ENCODE assay signal across 8 mouse cellular contexts in the genomic region with DNA sequence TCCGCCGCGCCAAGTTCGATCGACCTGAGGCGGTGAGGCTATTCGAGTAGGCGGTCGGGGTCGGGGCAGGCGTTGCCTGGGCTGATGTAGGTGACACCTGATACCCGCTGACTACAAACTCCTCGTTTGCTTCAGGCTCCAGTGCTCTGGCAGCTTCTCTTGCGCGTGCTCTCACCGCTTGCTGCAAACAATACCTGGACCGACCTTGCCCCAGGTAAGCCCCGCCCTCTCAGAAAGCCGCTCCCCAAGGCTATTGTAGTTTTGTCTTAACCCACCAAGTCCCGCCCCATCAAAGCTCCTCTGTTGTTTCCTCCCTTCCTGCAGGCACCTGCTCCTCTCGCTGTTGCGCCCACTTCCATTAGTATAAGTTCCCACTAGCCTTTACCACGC. TPM values are rescaled to one million over a fixed set of nuclear protein-coding genes. Genes with fewer than 3 reads are reported as not detected.
DNase-seq lines count a peak whose midpoint lies in the region; ATAC-seq and TF ChIP-seq lines count a peak whose summit lies in the region.

No protein-coding gene starts in this region.

- H3K9me3 ChIP-seq in intestine, embryonic 14.5 days (ENCODE audit: control insufficient read depth, low read length) = no peaks in the 10 kb centered on the region
- H3K9me3 ChIP-seq in neural tube, embryonic 14.5 days (ENCODE audit: control insufficient read depth, low read length) = no peaks in the 10 kb centered on the region

- WGBS in intestine, embryonic 14.5 days = 1% methylated on average over 23 of the region's 23 CpGs
- under 1% methylated on average over 23 of the region's 23 CpGs for WGBS in neural tube, embryonic 14.5 days

- H3K36me3 ChIP-seq in intestine, embryonic 14.5 days (ENCODE audit: control insufficient read depth, insufficient read depth, low read length) = peaks cover 4% of the 10 kb centered on the region
- no peaks in the 10 kb centered on the region for H3K36me3 ChIP-seq in neural tube, embryonic 14.5 days (ENCODE audit: control insufficient read depth, insufficient read depth, low read length)

- no peak for TF ChIP-seq CTCF in left cerebral cortex, adult 2 months (IDR thresholded peaks at IDR 0.05)

- 0 out of 2 replicates have a peak, but pooled peaks cover 9% of the 10 kb centered on the region for H3K27me3 ChIP-seq in intestine, embryonic 14.5 days (replicated peaks; ENCODE audit: control insufficient read depth, insufficient read depth, low read length)
- H3K27me3 ChIP-seq in neural tube, embryonic 14.5 days (ENCODE audit: control insufficient read depth, insufficient read depth, low read length) = no peaks in the 10 kb centered on the region

- DNase-seq in left cerebral cortex, adult 2 months (ENCODE audit: extremely low spot score in 1 of 2, low spot score in 2 of 2) = no peak
- DNase-seq in left cerebral cortex, adult 11 months (ENCODE audit: low spot score) = no peak
- no peak for DNase-seq in intestine, embryonic 14.5 days (ENCODE audit: low spot score)
- DNase-seq in right cerebral cortex, postnatal 10 days (ENCODE audit: low spot score in 2 of 2) = no peak
- DNase-seq in cerebellum, postnatal 10 days = no peak

- peak overlapping the region; percentile 51 for H3K9ac ChIP-seq in intestine, embryonic 14.5 days (ENCODE audit: low read length)
- peak overlapping the region; percentile 39 for H3K9ac ChIP-seq in neural tube, embryonic 14.5 days (replicated peaks; ENCODE audit: low read depth, low read length)

- peak overlapping the region; percentile 69 for H3K4me3 ChIP-seq in left cerebral cortex, adult 2 months
- H3K4me3 ChIP-seq in brown adipose tissue, adult 24 weeks (ENCODE audit: insufficient read depth, low read depth, low read length) = peak overlapping the region; percentile 59
- peak overlapping the region; percentile 69 for H3K4me3 ChIP-seq in intestine, embryonic 14.5 days (ENCODE audit: low read depth, low read length)
- peak overlapping the region; percentile 52 for H3K4me3 ChIP-seq in neural tube, embryonic 14.5 days (ENCODE audit: low read depth, low read length)

- H3K27ac ChIP-seq in left cerebral cortex, adult 2 months = no peak overlapping the region
- H3K27ac ChIP-seq in brown adipose tissue, adult 24 weeks (replicated peaks; ENCODE audit: low read depth, low read length) = no peak overlapping the region
- peak overlapping the region; percentile 64; the same call in 1 of the 2 replicates for H3K27ac ChIP-seq in intestine, embryonic 14.5 days (ENCODE audit: low read depth)
- no peak overlapping the region for H3K27ac ChIP-seq in neural tube, embryonic 14.5 days (ENCODE audit: low read depth, low read length)

- peak; percentile 32; the same call in 1 of the 2 replicates for ATAC-seq in intestine, embryonic 14.5 days (replicated peaks; ENCODE audit: low FRiP score, low TSS enrichment, low read depth)
- no peak for ATAC-seq in neural tube, embryonic 14.5 days (ENCODE audit: low read depth)
- no peak for ATAC-seq in monocyte, adult 5-6 weeks (replicated peaks; ENCODE audit: insufficient number of reproducible peaks, low FRiP score, low TSS enrichment, poor library complexity, severe bottlenecking)

- peaks cover 2% of the 10 kb centered on the region; the same call in 1 of the 2 replicates for H3K4me1 ChIP-seq in brown adipose tissue, adult 24 weeks (ENCODE audit: control insufficient read depth, insufficient read depth, insufficient read length, low read length)
- peaks cover 17% of the 10 kb centered on the region for H3K4me1 ChIP-seq in intestine, embryonic 14.5 days (replicated peaks; ENCODE audit: control insufficient read depth, insufficient read depth, low read length)
- H3K4me1 ChIP-seq in neural tube, embryonic 14.5 days (ENCODE audit: control insufficient read depth, insufficient read depth, low read length) = peaks cover 10% of the 10 kb centered on the region

- intact Hi-C loops in left cerebral cortex, adult 2 months (cut with DNase I) = loop anchor here (5.0 kb wide), 1 partner anchor 144 kb away; a partner anchor contains a TSS

- peak overlapping the region; percentile 89 for H3K4me2 ChIP-seq in intestine, embryonic 14.5 days (ENCODE audit: low read length)
- peak overlapping the region; percentile 67 for H3K4me2 ChIP-seq in neural tube, embryonic 14.5 days (ENCODE audit: low read depth, low read length)

RNA-seq across cellular contexts. Expression of a gene that starts 0.3 kb away (rescaled TPM):
- total RNA-seq in left cerebral cortex, adult 2 months (2021) = 1 to 10 TPM; 1.7 to 2.2 TPM
- polyA plus RNA-seq in brown adipose tissue, adult 24 weeks (2012; ENCODE audit: insufficient read depth, insufficient read length, missing spikeins) = not detected in 2 replicates
- polyA plus RNA-seq in intestine, embryonic 14.5 days (2014; fragmentation: Nextera tagmentation; extraction: Ambion mirVana) = 24.2 and 27.9 TPM in 2 replicates
- 12.7 and 17.5 TPM in 2 replicates for polyA plus RNA-seq in neural tube, embryonic 14.5 days (2014; fragmentation: Nextera tagmentation; extraction: Ambion mirVana)
- total RNA-seq in monocyte, adult 5-6 weeks (2017) = 3.6 to 8.8 TPM (median 4.8 TPM) in 3 replicates

RNA-seq across cellular contexts. Expression of a gene that starts 10.4 kb away (rescaled TPM):
- total RNA-seq in left cerebral cortex, adult 2 months (2021) = 10 to 100 TPM; 14.4 to 15.0 TPM
- 117 and 127 TPM in 2 replicates for polyA plus RNA-seq in brown adipose tissue, adult 24 weeks (2012; ENCODE audit: insufficient read depth, insufficient read length, missing spikeins)
- 266 and 312 TPM in 2 replicates for polyA plus RNA-seq in intestine, embryonic 14.5 days (2014; fragmentation: Nextera tagmentation; extraction: Ambion mirVana)
- polyA plus RNA-seq in neural tube, embryonic 14.5 days (2014; fragmentation: Nextera tagmentation; extraction: Ambion mirVana) = 11.7 and 46.0 TPM in 2 replicates
- total RNA-seq in monocyte, adult 5-6 weeks (2017) = 1,094 to 1,293 TPM (median 1,104 TPM) in 3 replicates

RNA-seq across cellular contexts. Expression of a gene that starts 16.5 kb away (rescaled TPM):
- 100 to 1,000 TPM; 143 to 148 TPM for total RNA-seq in left cerebral cortex, adult 2 months (2021)
- 29.0 and 29.8 TPM in 2 replicates for polyA plus RNA-seq in brown adipose tissue, adult 24 weeks (2012; ENCODE audit: insufficient read depth, insufficient read length, missing spikeins)
- 124 and 129 TPM in 2 replicates for polyA plus RNA-seq in intestine, embryonic 14.5 days (2014; fragmentation: Nextera tagmentation; extraction: Ambion mirVana)
- 239 and 300 TPM in 2 replicates for polyA plus RNA-seq in neural tube, embryonic 14.5 days (2014; fragmentation: Nextera tagmentation; extraction: Ambion mirVana)
- 0.57 to 1.7 TPM in 2 of 3 replicates, not detected in the other for total RNA-seq in monocyte, adult 5-6 weeks (2017)

RNA-seq across cellular contexts. Expression of a gene that starts 29.2 kb away (rescaled TPM):
- total RNA-seq in left cerebral cortex, adult 2 months (2021) = 10 to 100 TPM; 27.8 to 28.6 TPM
- polyA plus RNA-seq in brown adipose tissue, adult 24 weeks (2012; ENCODE audit: insufficient read depth, insufficient read length, missing spikeins) = not detected in 2 replicates
- polyA plus RNA-seq in intestine, embryonic 14.5 days (2014; fragmentation: Nextera tagmentation; extraction: Ambion mirVana) = 6.6 and 7.6 TPM in 2 replicates
- 24.9 and 29.4 TPM in 2 replicates for polyA plus RNA-seq in neural tube, embryonic 14.5 days (2014; fragmentation: Nextera tagmentation; extraction: Ambion mirVana)
- total RNA-seq in monocyte, adult 5-6 weeks (2017) = 0.19 TPM in 1 of 3 replicates, not detected in the others

RNA-seq across cellular contexts. Expression of a gene that starts 58.5 kb away (rescaled TPM):
- total RNA-seq in left cerebral cortex, adult 2 months (2021) = 10 to 100 TPM; 72.9 to 76.5 TPM
- polyA plus RNA-seq in brown adipose tissue, adult 24 weeks (2012; ENCODE audit: insufficient read depth, insufficient read length, missing spikeins) = 19.6 and 20.6 TPM in 2 replicates
- 17.6 and 21.3 TPM in 2 replicates for polyA plus RNA-seq in intestine, embryonic 14.5 days (2014; fragmentation: Nextera tagmentation; extraction: Ambion mirVana)
- polyA plus RNA-seq in neural tube, embryonic 14.5 days (2014; fragmentation: Nextera tagmentation; extraction: Ambion mirVana) = 19.2 and 19.6 TPM in 2 replicates
- total RNA-seq in monocyte, adult 5-6 weeks (2017) = 9.6 to 19.4 TPM (median 12.7 TPM) in 3 replicates

Comparison
In these comparisons a context has a peak if more than half of its experiments do, and no peak if none do; other contexts are left out.
1. RNA of a gene that starts 0.3 kb away (polyA plus RNA-seq): 24.2 to 27.9 TPM in intestine, embryonic 14.5 days and 12.7 to 17.5 TPM in neural tube, embryonic 14.5 days; not detected in brown adipose tissue, adult 24 weeks; every median in the first group is over 10 times any median in the second.
2. Peak in every context shown above with its lines, with median percentiles within 50 percentile points of each other: H3K4me3 ChIP-seq.